In genomic region chr11:70578962-70579361, GRCm38 (mm10) we compare ENCODE assay signal across 34 mouse cellular contexts. TPM values are rescaled to one million over a fixed set of nuclear protein-coding genes. Genes with fewer than 3 reads are reported as not detected.
DNase-seq lines count a peak whose midpoint lies in the region; ATAC-seq lines count a peak whose summit lies in the region.
"Had no signal": no experiment of that assay in that cellular context is flagged by ENCODE, and none has a peak within 500 bp of the region (broad histone marks: within the 10 kb centered on the region; RNA-seq: fewer than 3 reads in every experiment).

No protein-coding gene starts in this region.

- no peaks in the 10 kb centered on the region; the same call in 1 of the 2 replicates for H3K36me3 ChIP-seq in embryonic facial prominence, embryonic 13.5 days
- peaks cover 11% of the 10 kb centered on the region; the same call in 1 of the 2 replicates for H3K36me3 ChIP-seq in embryonic facial prominence, embryonic 10.5 days (replicated peaks)
- H3K36me3 ChIP-seq in limb, embryonic 15.5 days: no peaks in the 10 kb centered on the region
- peaks cover 6% of the 10 kb centered on the region for H3K36me3 ChIP-seq in limb, embryonic 10.5 days
- H3K36me3 ChIP-seq in embryonic facial prominence, embryonic 14.5 days (ENCODE audit: control insufficient read depth, insufficient read depth, low read length): no peaks in the 10 kb centered on the region
- H3K36me3 ChIP-seq in stomach, embryonic 15.5 days: no peaks in the 10 kb centered on the region
- H3K36me3 ChIP-seq: forebrain, embryonic 15.5 days; hindbrain, embryonic 10.5 days; hindbrain, embryonic 15.5 days; kidney, embryonic 15.5 days; lung, embryonic 15.5 days; neural tube, embryonic 12.5 days had no signal

- ATAC-seq in embryonic facial prominence, embryonic 13.5 days (ENCODE audit: insufficient number of reproducible peaks, insufficient read depth, low FRiP score, low TSS enrichment, low read depth): no peak
- no peak for ATAC-seq in limb, embryonic 15.5 days (ENCODE audit: insufficient number of reproducible peaks, low FRiP score, low TSS enrichment, low read depth)
- ATAC-seq in embryonic facial prominence, embryonic 14.5 days (ENCODE audit: low read depth): no peak
- ATAC-seq in stomach, embryonic 15.5 days (ENCODE audit: insufficient read depth, low FRiP score, low read depth): no peak
- ATAC-seq: forebrain, embryonic 15.5 days had no signal

- H3K4me1 ChIP-seq in embryonic facial prominence, embryonic 13.5 days: peaks cover 66% of the 10 kb centered on the region
- peaks cover 56% of the 10 kb centered on the region for H3K4me1 ChIP-seq in embryonic facial prominence, embryonic 10.5 days
- H3K4me1 ChIP-seq in limb, embryonic 15.5 days: peaks cover 64% of the 10 kb centered on the region
- peaks cover 26% of the 10 kb centered on the region for H3K4me1 ChIP-seq in limb, embryonic 10.5 days
- H3K4me1 ChIP-seq in embryonic facial prominence, embryonic 14.5 days (ENCODE audit: control insufficient read depth, insufficient read depth, low read length): peaks cover 36% of the 10 kb centered on the region
- H3K4me1 ChIP-seq in stomach, embryonic 15.5 days: peaks cover 41% of the 10 kb centered on the region

- peak overlapping the region; percentile 71; the same call in 1 of the 2 replicates for H3K27ac ChIP-seq in embryonic facial prominence, embryonic 13.5 days
- H3K27ac ChIP-seq in embryonic facial prominence, embryonic 10.5 days (replicated peaks): no peak overlapping the region
- peak overlapping the region; percentile 75 for H3K27ac ChIP-seq in limb, embryonic 15.5 days
- H3K27ac ChIP-seq in limb, embryonic 10.5 days: no peak overlapping the region
- H3K27ac ChIP-seq in embryonic facial prominence, embryonic 14.5 days (replicated peaks; ENCODE audit: low read depth, low read length): peak overlapping the region; percentile 46; the same call in 1 of the 2 replicates
- H3K27ac ChIP-seq in stomach, embryonic 15.5 days: peak overlapping the region; percentile 58
- H3K27ac ChIP-seq: hindbrain, embryonic 10.5 days; hindbrain, embryonic 15.5 days; kidney, embryonic 15.5 days; neural tube, embryonic 12.5 days had no signal

- DNase-seq in embryonic facial prominence, embryonic 10.5 days (ENCODE audit: low spot score): no peak
- DNase-seq in limb, embryonic 10.5 days (ENCODE audit: low spot score): no peak
- no peak for DNase-seq in embryonic facial prominence, embryonic 14.5 days (ENCODE audit: low spot score)
- DNase-seq in thymus, postnatal 36 days: no peak
- no peak for DNase-seq in T-cell, adult 2 months (ENCODE audit: low spot score)
- DNase-seq: adrenal gland, adult 8-10 months; cerebellum, adult 11 months; cerebellum, postnatal 10 days; heart, postnatal 14 days; kidney, adult 18-20 months; kidney, postnatal 36 days; layer of hippocampus, postnatal 36 days; midbrain, embryonic 14.5 days; right cerebral cortex, adult 18-20 months; right cerebral cortex, postnatal 4 days; thymus, adult 18-20 months; thymus, postnatal 25 days had no signal

- no peaks in the 10 kb centered on the region for H3K27me3 ChIP-seq in embryonic facial prominence, embryonic 13.5 days
- H3K27me3 ChIP-seq in embryonic facial prominence, embryonic 10.5 days (replicated peaks; ENCODE audit: low read depth, poor library complexity, severe bottlenecking): no peaks in the 10 kb centered on the region
- no peaks in the 10 kb centered on the region for H3K27me3 ChIP-seq in limb, embryonic 15.5 days
- H3K27me3 ChIP-seq in limb, embryonic 10.5 days (ENCODE audit: low read depth, poor library complexity, severe bottlenecking): no peaks in the 10 kb centered on the region
- no peaks in the 10 kb centered on the region for H3K27me3 ChIP-seq in embryonic facial prominence, embryonic 14.5 days (replicated peaks; ENCODE audit: control insufficient read depth, insufficient read depth, low read length)
- no peaks in the 10 kb centered on the region for H3K27me3 ChIP-seq in stomach, embryonic 15.5 days (replicated peaks)
- H3K27me3 ChIP-seq: CH12.LX; forebrain, embryonic 15.5 days; hindbrain, embryonic 15.5 days; kidney, embryonic 15.5 days; limb, embryonic 12.5 days; lung, embryonic 15.5 days; neural tube, embryonic 12.5 days had no signal

- no peaks in the 10 kb centered on the region for H3K9me3 ChIP-seq in embryonic facial prominence, embryonic 13.5 days
- no peaks in the 10 kb centered on the region for H3K9me3 ChIP-seq in embryonic facial prominence, embryonic 10.5 days
- no peaks in the 10 kb centered on the region for H3K9me3 ChIP-seq in limb, embryonic 15.5 days
- H3K9me3 ChIP-seq in limb, embryonic 10.5 days (replicated peaks): no peaks in the 10 kb centered on the region
- no peaks in the 10 kb centered on the region for H3K9me3 ChIP-seq in embryonic facial prominence, embryonic 14.5 days (ENCODE audit: control insufficient read depth, low read length)
- no peaks in the 10 kb centered on the region for H3K9me3 ChIP-seq in stomach, embryonic 15.5 days
- H3K9me3 ChIP-seq: forebrain, embryonic 15.5 days; hindbrain, embryonic 10.5 days; hindbrain, embryonic 15.5 days; kidney, embryonic 15.5 days; limb, embryonic 12.5 days; lung, embryonic 15.5 days; neural tube, embryonic 12.5 days had no signal

- H3K4me3 ChIP-seq in embryonic facial prominence, embryonic 13.5 days: no peak overlapping the region
- H3K4me3 ChIP-seq in embryonic facial prominence, embryonic 10.5 days: no peak overlapping the region
- no peak overlapping the region for H3K4me3 ChIP-seq in limb, embryonic 15.5 days
- no peak overlapping the region for H3K4me3 ChIP-seq in limb, embryonic 10.5 days
- H3K4me3 ChIP-seq in embryonic facial prominence, embryonic 14.5 days (ENCODE audit: low read depth, low read length): no peak overlapping the region
- H3K4me3 ChIP-seq in stomach, embryonic 15.5 days (replicated peaks): no peak overlapping the region
- H3K4me3 ChIP-seq: forebrain, embryonic 15.5 days; hindbrain, embryonic 10.5 days; hindbrain, embryonic 15.5 days; kidney, embryonic 15.5 days; limb, embryonic 12.5 days; lung, embryonic 15.5 days; neural tube, embryonic 12.5 days had no signal

- H3K9ac ChIP-seq in embryonic facial prominence, embryonic 13.5 days: no peak overlapping the region
- H3K9ac ChIP-seq in limb, embryonic 15.5 days: no peak overlapping the region
- no peak overlapping the region for H3K9ac ChIP-seq in embryonic facial prominence, embryonic 14.5 days (ENCODE audit: low read depth, low read length)
- no peak overlapping the region for H3K9ac ChIP-seq in stomach, embryonic 15.5 days
- H3K9ac ChIP-seq: forebrain, embryonic 15.5 days; hindbrain, embryonic 15.5 days; kidney, embryonic 15.5 days; lung, embryonic 15.5 days; neural tube, embryonic 12.5 days had no signal

- no peak overlapping the region for H3K4me2 ChIP-seq in embryonic facial prominence, embryonic 13.5 days
- no peak overlapping the region for H3K4me2 ChIP-seq in limb, embryonic 15.5 days
- H3K4me2 ChIP-seq in embryonic facial prominence, embryonic 14.5 days (ENCODE audit: low read depth, low read length): no peak overlapping the region
- no peak overlapping the region for H3K4me2 ChIP-seq in stomach, embryonic 15.5 days
- H3K4me2 ChIP-seq: forebrain, embryonic 15.5 days; hindbrain, embryonic 15.5 days; kidney, embryonic 15.5 days; liver, embryonic 11.5 days; lung, embryonic 15.5 days; neural tube, embryonic 12.5 days had no signal

- WGBS in embryonic facial prominence, embryonic 13.5 days: 83% methylated on average over 6 of the region's 6 CpGs
- WGBS in embryonic facial prominence, embryonic 10.5 days: 95% methylated on average over 6 of the region's 6 CpGs
- 78% methylated on average over 6 of the region's 6 CpGs for WGBS in limb, embryonic 15.5 days
- WGBS in limb, embryonic 10.5 days: 93% methylated on average over 6 of the region's 6 CpGs
- WGBS in embryonic facial prominence, embryonic 14.5 days: 85% methylated on average over 6 of the region's 6 CpGs
- WGBS in stomach, embryonic 15.5 days: 76% methylated on average over 6 of the region's 6 CpGs

RNA-seq across cellular contexts. Expression of gene Mink1, which starts 16.3 kb away (rescaled TPM):
- polyA plus RNA-seq in embryonic facial prominence, embryonic 13.5 days (2015; fragmentation: Nextera tagmentation; extraction: Ambion mirVana): 14.6 and 16.5 TPM in 2 replicates
- polyA plus RNA-seq in embryonic facial prominence, embryonic 10.5 days (2016; fragmentation: Nextera tagmentation; extraction: Ambion mirVana): 14.6 and 15.2 TPM in 2 replicates
- 14.1 TPM in 2 replicates for polyA plus RNA-seq in limb, embryonic 15.5 days (2015; fragmentation: Nextera tagmentation; extraction: Ambion mirVana)
- 15.1 and 17.2 TPM in 2 replicates for polyA plus RNA-seq in limb, embryonic 10.5 days (2016; fragmentation: Nextera tagmentation; extraction: Ambion mirVana)
- 17.2 and 18.3 TPM in 2 replicates for polyA plus RNA-seq in embryonic facial prominence, embryonic 14.5 days (2014; fragmentation: Nextera tagmentation; extraction: Ambion mirVana)
- polyA plus RNA-seq in stomach, embryonic 15.5 days (2015; fragmentation: Nextera tagmentation; extraction: Ambion mirVana): 14.9 and 15.9 TPM in 2 replicates

RNA-seq across cellular contexts. Expression of gene 4930544D05Rik, which starts 36.7 kb away (rescaled TPM):
- polyA plus RNA-seq in embryonic facial prominence, embryonic 13.5 days (2015; fragmentation: Nextera tagmentation; extraction: Ambion mirVana): not detected in 2 replicates
- polyA plus RNA-seq in embryonic facial prominence, embryonic 10.5 days (2016; fragmentation: Nextera tagmentation; extraction: Ambion mirVana): not detected in 2 replicates
- polyA plus RNA-seq in limb, embryonic 15.5 days (2015; fragmentation: Nextera tagmentation; extraction: Ambion mirVana): not detected in 2 replicates
- polyA plus RNA-seq in limb, embryonic 10.5 days (2016; fragmentation: Nextera tagmentation; extraction: Ambion mirVana): not detected in 2 replicates
- polyA plus RNA-seq in embryonic facial prominence, embryonic 14.5 days (2014; fragmentation: Nextera tagmentation; extraction: Ambion mirVana): not detected in 2 replicates
- 0.23 TPM in 1 of 2 replicates, not detected in the other for polyA plus RNA-seq in stomach, embryonic 15.5 days (2015; fragmentation: Nextera tagmentation; extraction: Ambion mirVana)
- polyA plus RNA-seq: forebrain, embryonic 15.5 days; frontal cortex, adult 2 months; heart, embryonic 14.5 days; hindbrain, embryonic 10.5 days; hindbrain, embryonic 15.5 days; intestine, embryonic 14.5 days; kidney, embryonic 15.5 days; limb, embryonic 12.5 days; liver, embryonic 11.5 days; liver, embryonic 16.5 days; lung, embryonic 15.5 days; midbrain, embryonic 14.5 days; neural tube, embryonic 12.5 days; spleen, adult 2 months had no signal

RNA-seq across cellular contexts. Expression of gene Pld2, which starts 39.1 kb away (rescaled TPM):
- polyA plus RNA-seq in embryonic facial prominence, embryonic 13.5 days (2015; fragmentation: Nextera tagmentation; extraction: Ambion mirVana): 5.3 and 6.5 TPM in 2 replicates
- 3.2 and 3.7 TPM in 2 replicates for polyA plus RNA-seq in embryonic facial prominence, embryonic 10.5 days (2016; fragmentation: Nextera tagmentation; extraction: Ambion mirVana)
- polyA plus RNA-seq in limb, embryonic 15.5 days (2015; fragmentation: Nextera tagmentation; extraction: Ambion mirVana): 10.4 and 11.9 TPM in 2 replicates
- polyA plus RNA-seq in limb, embryonic 10.5 days (2016; fragmentation: Nextera tagmentation; extraction: Ambion mirVana): 1.4 and 2.0 TPM in 2 replicates
- polyA plus RNA-seq in embryonic facial prominence, embryonic 14.5 days (2014; fragmentation: Nextera tagmentation; extraction: Ambion mirVana): 9.2 and 9.5 TPM in 2 replicates
- 12.9 and 13.7 TPM in 2 replicates for polyA plus RNA-seq in stomach, embryonic 15.5 days (2015; fragmentation: Nextera tagmentation; extraction: Ambion mirVana)

RNA-seq across cellular contexts. Expression of gene Chrne, which starts 40.1 kb away (rescaled TPM):
- polyA plus RNA-seq in embryonic facial prominence, embryonic 13.5 days (2015; fragmentation: Nextera tagmentation; extraction: Ambion mirVana): not detected in 2 replicates
- polyA plus RNA-seq in embryonic facial prominence, embryonic 10.5 days (2016; fragmentation: Nextera tagmentation; extraction: Ambion mirVana): not detected in 2 replicates
- polyA plus RNA-seq in limb, embryonic 15.5 days (2015; fragmentation: Nextera tagmentation; extraction: Ambion mirVana): 0.41 TPM in 1 of 2 replicates, not detected in the other
- polyA plus RNA-seq in limb, embryonic 10.5 days (2016; fragmentation: Nextera tagmentation; extraction: Ambion mirVana): not detected in 2 replicates
- polyA plus RNA-seq in embryonic facial prominence, embryonic 14.5 days (2014; fragmentation: Nextera tagmentation; extraction: Ambion mirVana): 0.51 and 0.58 TPM in 2 replicates
- not detected in 2 replicates for polyA plus RNA-seq in stomach, embryonic 15.5 days (2015; fragmentation: Nextera tagmentation; extraction: Ambion mirVana)
- polyA plus RNA-seq: heart, embryonic 14.5 days; hindbrain, embryonic 10.5 days; limb, embryonic 12.5 days; liver, embryonic 11.5 days; liver, embryonic 16.5 days; lung, embryonic 15.5 days; midbrain, embryonic 14.5 days; neural tube, embryonic 12.5 days had no signal

RNA-seq across cellular contexts. Expression of gene Gm40193, which starts 46.2 kb away (rescaled TPM):
- not detected in 2 replicates for polyA plus RNA-seq in embryonic facial prominence, embryonic 13.5 days (2015; fragmentation: Nextera tagmentation; extraction: Ambion mirVana)
- not detected in 2 replicates for polyA plus RNA-seq in embryonic facial prominence, embryonic 10.5 days (2016; fragmentation: Nextera tagmentation; extraction: Ambion mirVana)
- polyA plus RNA-seq in limb, embryonic 15.5 days (2015; fragmentation: Nextera tagmentation; extraction: Ambion mirVana): not detected in 2 replicates
- polyA plus RNA-seq in limb, embryonic 10.5 days (2016; fragmentation: Nextera tagmentation; extraction: Ambion mirVana): not detected in 2 replicates
- polyA plus RNA-seq in embryonic facial prominence, embryonic 14.5 days (2014; fragmentation: Nextera tagmentation; extraction: Ambion mirVana): 1.1 and 2.7 TPM in 2 replicates
- not detected in 2 replicates for polyA plus RNA-seq in stomach, embryonic 15.5 days (2015; fragmentation: Nextera tagmentation; extraction: Ambion mirVana)
- polyA plus RNA-seq: forebrain, embryonic 15.5 days; frontal cortex, adult 2 months; heart, embryonic 14.5 days; hindbrain, embryonic 10.5 days; hindbrain, embryonic 15.5 days; intestine, embryonic 14.5 days; kidney, embryonic 15.5 days; limb, embryonic 12.5 days; liver, embryonic 11.5 days; liver, embryonic 16.5 days; lung, embryonic 15.5 days; midbrain, embryonic 14.5 days; neural tube, embryonic 12.5 days; spleen, adult 2 months had no signal

Comparison
In these comparisons a context has a peak if more than half of its experiments do, and no peak if none do; other contexts are left out.
1. H3K27ac ChIP-seq: peak in embryonic facial prominence, embryonic 13.5 days (single experiment), limb, embryonic 15.5 days (single experiment), embryonic facial prominence, embryonic 14.5 days (single experiment) and stomach, embryonic 15.5 days (single experiment); none in embryonic facial prominence, embryonic 10.5 days (single experiment) and limb, embryonic 10.5 days (single experiment).